In genomic region chr3:95016532-95017056, GRCm38 (mm10) we compare ENCODE assay signal across 8 mouse cellular contexts. TPM values are rescaled to one million over a fixed set of nuclear protein-coding genes. Genes with fewer than 3 reads are reported as not detected.
A peak's percentile ranks its signal among the peaks of the same experiment; 100 is the strongest.
DNase-seq lines count a peak whose midpoint lies in the region; ATAC-seq and TF ChIP-seq lines count a peak whose summit lies in the region.

No protein-coding gene starts in this region.

- H3K4me3 ChIP-seq in kidney, embryonic 14.5 days (ENCODE audit: low read length): peak overlapping the region; percentile 68
- H3K4me3 ChIP-seq in bone marrow, adult 2 months (replicated peaks; ENCODE audit: control insufficient read depth, low read depth, low read length): peak overlapping the region; percentile 87
- peak overlapping the region; percentile 80 for H3K4me3 ChIP-seq in hindbrain, embryonic 13.5 days
- H3K4me3 ChIP-seq in midbrain, embryonic 14.5 days (replicated peaks; ENCODE audit: low read depth, low read length): peak overlapping the region; percentile 74

- DNase-seq in kidney, adult 18-20 months: no peak
- DNase-seq in midbrain, embryonic 14.5 days: no peak
- no peak for DNase-seq in adrenal gland, adult 8-10 months
- DNase-seq in kidney, adult 11 months: no peak
- DNase-seq in embryo, embryonic 10.5 days (ENCODE audit: low spot score): no peak

- peak overlapping the region; percentile 86 for H3K4me2 ChIP-seq in kidney, embryonic 14.5 days (replicated peaks; ENCODE audit: low read depth, low read length)
- H3K4me2 ChIP-seq in hindbrain, embryonic 13.5 days: peak overlapping the region; percentile 71
- peak overlapping the region; percentile 77 for H3K4me2 ChIP-seq in midbrain, embryonic 14.5 days (ENCODE audit: low read length)

- no peak for ATAC-seq in kidney, embryonic 14.5 days (ENCODE audit: low FRiP score, low TSS enrichment)
- no peak for ATAC-seq in hindbrain, embryonic 13.5 days (ENCODE audit: low FRiP score)
- ATAC-seq in midbrain, embryonic 14.5 days (ENCODE audit: low FRiP score, low TSS enrichment): no peak

- TF ChIP-seq POLR2A in bone marrow, adult 2 months (IDR thresholded peaks at IDR 0.05; ENCODE audit: borderline replicate concordance, control insufficient read depth, low read depth, low read length): no peak

- peak overlapping the region; percentile 80 for H3K9ac ChIP-seq in kidney, embryonic 14.5 days (ENCODE audit: low read depth, low read length)
- H3K9ac ChIP-seq in hindbrain, embryonic 13.5 days: peak overlapping the region; percentile 88
- peak overlapping the region; percentile 54 for H3K9ac ChIP-seq in midbrain, embryonic 14.5 days (replicated peaks; ENCODE audit: low read length)

- peaks cover 9% of the 10 kb centered on the region for H3K36me3 ChIP-seq in kidney, embryonic 14.5 days (ENCODE audit: control insufficient read depth, insufficient read depth, low read length)
- H3K36me3 ChIP-seq in hindbrain, embryonic 13.5 days: peaks cover 7% of the 10 kb centered on the region
- peaks cover 10% of the 10 kb centered on the region for H3K36me3 ChIP-seq in midbrain, embryonic 14.5 days (ENCODE audit: control insufficient read depth, insufficient read depth, low read length)

- peaks cover 18% of the 10 kb centered on the region for H3K4me1 ChIP-seq in kidney, embryonic 14.5 days (ENCODE audit: control insufficient read depth, insufficient read depth, low read length)
- H3K4me1 ChIP-seq in bone marrow, adult 2 months (ENCODE audit: control insufficient read depth, insufficient read depth, low read length): no peaks in the 10 kb centered on the region; the same call in 1 of the 2 replicates
- peaks cover 28% of the 10 kb centered on the region for H3K4me1 ChIP-seq in hindbrain, embryonic 13.5 days (replicated peaks)
- peaks cover 14% of the 10 kb centered on the region for H3K4me1 ChIP-seq in midbrain, embryonic 14.5 days (ENCODE audit: control insufficient read depth, insufficient read depth, low read length)

- no peaks in the 10 kb centered on the region for H3K27me3 ChIP-seq in kidney, embryonic 14.5 days (ENCODE audit: control insufficient read depth, insufficient read depth, low read length)
- no peaks in the 10 kb centered on the region for H3K27me3 ChIP-seq in hindbrain, embryonic 13.5 days
- no peaks in the 10 kb centered on the region for H3K27me3 ChIP-seq in midbrain, embryonic 14.5 days (ENCODE audit: control insufficient read depth, insufficient read depth, low read length)

- no peaks in the 10 kb centered on the region for H3K9me3 ChIP-seq in kidney, embryonic 14.5 days (ENCODE audit: control insufficient read depth, low read length)
- no peaks in the 10 kb centered on the region for H3K9me3 ChIP-seq in hindbrain, embryonic 13.5 days
- H3K9me3 ChIP-seq in midbrain, embryonic 14.5 days (ENCODE audit: control insufficient read depth, low read length): no peaks in the 10 kb centered on the region

- H3K27ac ChIP-seq in kidney, embryonic 14.5 days (ENCODE audit: low read depth, low read length): peak overlapping the region; percentile 99; the same call in 1 of the 2 replicates
- H3K27ac ChIP-seq in bone marrow, adult 2 months (ENCODE audit: control insufficient read depth, insufficient read depth, low read depth, low read length, poor library complexity): peak overlapping the region; percentile 96
- H3K27ac ChIP-seq in hindbrain, embryonic 13.5 days: peak overlapping the region; percentile 96
- H3K27ac ChIP-seq in midbrain, embryonic 14.5 days (replicated peaks; ENCODE audit: low read depth, low read length): peak overlapping the region; percentile 94

- WGBS in kidney, embryonic 14.5 days: 4% methylated on average over 21 of the region's 21 CpGs
- 4% methylated on average over 21 of the region's 21 CpGs for whole genome bisulfite sequencing in bone marrow, adult 2 months
- 4% methylated on average over 21 of the region's 21 CpGs for WGBS in hindbrain, embryonic 13.5 days
- WGBS in midbrain, embryonic 14.5 days: 5% methylated on average over 21 of the region's 21 CpGs

- TF ChIP-seq CTCF in bone marrow, adult 2 months (IDR thresholded peaks at IDR 0.05; ENCODE audit: control insufficient read depth, insufficient read depth, low read length): no peak

RNA-seq across cellular contexts. Expression of gene Zfp687, which starts 1.3 kb away (rescaled TPM):
- polyA plus RNA-seq in kidney, embryonic 14.5 days (2014; fragmentation: Nextera tagmentation; extraction: Ambion mirVana): 28.7 and 38.1 TPM in 2 replicates
- polyA plus RNA-seq in bone marrow, adult 2 months (2011; ENCODE audit: insufficient read depth, insufficient read length, low replicate concordance, missing spikeins): 10.6 and 21.1 TPM in 2 replicates
- polyA plus RNA-seq in hindbrain, embryonic 13.5 days (2015; fragmentation: Nextera tagmentation; extraction: Ambion mirVana): 21.6 and 22.8 TPM in 2 replicates
- 22.5 and 30.0 TPM in 2 replicates for polyA plus RNA-seq in midbrain, embryonic 14.5 days (2014; fragmentation: Nextera tagmentation; extraction: Ambion mirVana)
- 10 to 100 TPM; 33.8 to 57.6 (median 46.8) TPM for total RNA-seq in adrenal gland, adult 8-10 months (2022)

RNA-seq across cellular contexts. Expression of gene Psmd4, which starts 25.8 kb away (rescaled TPM):
- polyA plus RNA-seq in kidney, embryonic 14.5 days (2014; fragmentation: Nextera tagmentation; extraction: Ambion mirVana): 261 and 286 TPM in 2 replicates
- polyA plus RNA-seq in bone marrow, adult 2 months (2011; ENCODE audit: insufficient read depth, insufficient read length, low replicate concordance, missing spikeins): 288 and 328 TPM in 2 replicates
- polyA plus RNA-seq in hindbrain, embryonic 13.5 days (2015; fragmentation: Nextera tagmentation; extraction: Ambion mirVana): 269 and 277 TPM in 2 replicates
- polyA plus RNA-seq in midbrain, embryonic 14.5 days (2014; fragmentation: Nextera tagmentation; extraction: Ambion mirVana): 258 and 282 TPM in 2 replicates
- total RNA-seq in adrenal gland, adult 8-10 months (2022): 100 to 1,000 TPM; 219 to 265 (median 258) TPM

RNA-seq across cellular contexts. Expression of gene Pi4kb, which starts 42.1 kb away (rescaled TPM):
- 22.6 and 25.7 TPM in 2 replicates for polyA plus RNA-seq in kidney, embryonic 14.5 days (2014; fragmentation: Nextera tagmentation; extraction: Ambion mirVana)
- 43.1 and 63.2 TPM in 2 replicates for polyA plus RNA-seq in bone marrow, adult 2 months (2011; ENCODE audit: insufficient read depth, insufficient read length, low replicate concordance, missing spikeins)
- 23.2 and 24.7 TPM in 2 replicates for polyA plus RNA-seq in hindbrain, embryonic 13.5 days (2015; fragmentation: Nextera tagmentation; extraction: Ambion mirVana)
- 24.3 and 28.7 TPM in 2 replicates for polyA plus RNA-seq in midbrain, embryonic 14.5 days (2014; fragmentation: Nextera tagmentation; extraction: Ambion mirVana)
- total RNA-seq in adrenal gland, adult 8-10 months (2022): 10 to 100 TPM; 59.3 to 87.5 (median 74.9) TPM
